Mouse (Mus musculus) c-Kit-negative CD71-positive TER-119-positive erythroid progenitor cells, embryonic 14.5 days (primary cell): ENCODE results near the gene Snap25.

Source experiments
- DNase-seq: peaks from one replicate; pipeline ENCODE4 v3.0.0-alpha.2; 2013; ENCODE audit warnings: low read depth, low spot score

The Snap25 gene

GRCm38 (mm10) chr2:136713299-136713758, at the start of gene Snap25:
TSS of gene Snap25 (plus strand) at chr2:136713453.
- no peak for DNase-seq

DNA sequence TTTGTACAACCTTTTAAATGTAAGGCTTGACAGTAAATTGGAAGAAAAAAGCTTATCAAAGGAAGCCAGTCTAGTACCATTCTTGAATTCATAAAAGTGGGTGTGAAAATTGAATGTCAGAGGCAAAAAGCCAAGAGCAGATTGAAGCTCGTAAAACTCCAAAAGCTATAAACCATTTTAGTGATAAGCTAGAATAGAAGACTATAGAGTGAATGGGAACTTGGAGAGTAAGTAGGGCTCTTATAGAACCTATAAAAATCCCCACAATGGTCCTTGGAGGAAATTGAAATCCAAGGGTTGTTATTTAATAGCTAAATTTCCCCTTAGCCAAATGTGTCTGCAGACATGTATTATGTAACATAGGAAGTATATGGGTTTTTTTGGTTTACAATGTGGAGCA, 46.3 kb upstream of the Snap25 start:
- no peak for DNase-seq

DNA sequence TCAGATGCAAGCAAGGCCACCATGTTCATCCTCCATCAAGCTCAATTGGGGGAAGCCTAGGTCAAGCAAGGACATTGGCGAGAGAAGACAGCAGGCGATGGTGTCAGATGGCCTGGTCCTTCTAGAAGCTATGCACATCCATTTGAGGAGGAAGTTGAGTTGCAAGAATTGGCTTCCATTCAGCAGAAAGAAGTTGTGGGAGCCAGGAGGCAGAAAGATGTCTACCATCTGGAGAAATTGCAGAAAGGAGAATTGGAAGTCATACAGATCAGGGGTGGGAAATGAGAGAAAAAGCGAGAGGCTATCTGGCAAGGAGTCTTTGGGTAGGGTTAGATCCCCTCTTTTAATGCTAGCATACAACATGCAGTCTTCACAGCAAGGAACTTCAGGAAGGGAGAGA, 44.1 kb upstream of the Snap25 start:
- no peak for DNase-seq

- no peak for DNase-seq
Observed at GRCm38 (mm10) chr2:136669665-136670064, 43.6 kb upstream of the Snap25 start.

DNA sequence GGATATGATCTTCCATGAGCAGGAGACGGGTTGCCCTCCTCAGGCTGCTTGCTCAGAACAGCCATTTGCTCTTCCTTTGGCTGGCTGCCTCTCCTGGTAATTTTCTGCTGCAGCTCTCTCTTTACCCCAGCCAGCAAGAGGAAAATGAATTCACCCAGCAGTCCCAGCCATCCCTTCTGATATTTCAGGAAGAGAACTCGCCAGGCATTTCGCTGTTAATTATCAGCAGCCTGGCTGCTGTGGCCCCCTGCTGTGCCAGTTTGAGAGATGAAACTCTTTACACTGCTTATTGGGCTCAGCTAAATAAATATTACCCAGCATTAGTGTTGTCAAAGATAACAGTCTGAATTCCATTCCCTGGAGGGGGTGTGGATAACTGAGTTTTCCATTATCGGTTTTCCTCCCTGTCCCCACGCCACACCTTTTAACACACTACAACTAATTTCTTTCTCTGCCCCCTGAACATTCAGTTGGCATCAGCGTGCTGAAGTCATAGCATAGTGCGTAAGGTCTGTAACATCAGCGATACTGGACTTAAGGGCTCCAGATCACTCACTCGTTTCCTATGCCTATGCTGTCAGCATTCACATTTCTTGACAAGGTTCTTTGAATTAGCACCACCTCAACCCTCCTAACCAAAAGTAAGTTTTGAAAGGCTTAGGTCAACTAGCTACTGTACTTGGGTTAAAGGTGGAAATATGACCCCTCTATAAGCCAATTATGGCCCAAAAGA, 42.5 kb upstream of the Snap25 start:
- no peak for DNase-seq

GRCm38 (mm10) chr2:136674077-136674757, 39.0 kb upstream of the Snap25 start:
- DNase-seq: no peak

DNA sequence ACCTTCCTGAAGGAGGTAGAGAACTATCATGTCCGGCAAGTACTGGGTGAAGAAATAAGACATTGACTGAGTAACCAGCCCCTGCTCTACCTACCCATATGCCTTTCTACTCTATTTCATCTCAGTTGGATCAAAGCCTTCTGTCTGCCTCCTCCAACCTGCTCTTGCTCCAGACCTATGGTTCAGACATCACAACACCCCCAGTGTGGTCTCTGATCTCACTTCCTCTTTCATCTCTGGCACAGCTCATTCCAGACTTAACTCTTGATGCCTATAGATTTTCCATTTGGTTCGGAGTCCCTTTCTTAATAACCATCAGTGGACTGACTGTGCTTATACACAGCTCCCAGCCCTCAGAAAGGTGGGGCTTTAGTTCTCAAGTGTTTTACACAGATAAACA, 37.1 kb upstream of the Snap25 start:
- DNase-seq: no peak

GRCm38 (mm10) chr2:136676918-136677445, 36.3 kb upstream of the Snap25 start:
- no peak for DNase-seq

DNA sequence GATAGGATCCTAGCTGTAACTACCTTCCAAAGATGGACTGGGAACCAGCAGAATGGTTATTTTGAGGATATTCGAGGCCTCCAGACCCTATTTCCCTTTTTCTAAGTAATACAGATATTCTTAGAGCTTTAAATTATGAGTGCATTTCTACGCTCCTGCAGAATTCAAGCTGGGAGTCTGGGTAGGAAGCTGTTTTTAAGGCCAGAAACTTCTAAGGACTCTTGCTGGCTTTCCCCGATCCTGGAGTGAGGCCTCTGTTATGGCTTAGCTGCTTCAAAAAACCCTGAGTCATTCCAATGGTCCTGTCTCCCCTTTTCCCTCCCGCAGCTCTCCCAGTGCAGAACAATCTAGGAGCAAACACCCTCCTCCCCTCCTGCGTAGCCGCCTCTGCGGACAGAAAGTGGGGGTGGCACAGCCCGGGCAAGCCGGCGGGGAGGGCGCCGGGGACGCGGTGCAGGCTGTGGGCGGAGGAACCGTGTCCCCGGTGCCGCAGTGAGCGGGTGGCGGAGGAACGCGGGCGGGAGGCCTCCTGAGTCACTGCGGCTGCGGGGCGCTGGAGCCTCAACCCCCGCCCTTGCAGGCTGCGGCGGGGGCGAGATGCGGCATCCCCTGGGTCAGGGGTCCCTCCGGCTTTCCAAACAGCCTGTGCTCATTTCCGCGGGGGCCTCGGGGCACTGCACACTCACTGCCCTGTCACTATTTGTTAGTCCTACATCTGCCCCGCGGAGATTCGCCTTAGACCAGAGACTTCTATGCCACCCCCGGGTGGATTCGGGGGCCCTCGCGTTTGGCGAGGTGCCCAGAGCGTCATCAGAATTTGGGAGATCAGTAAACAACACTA, 34.7 kb upstream of the Snap25 start:
- DNase-seq: no peak

DNA sequence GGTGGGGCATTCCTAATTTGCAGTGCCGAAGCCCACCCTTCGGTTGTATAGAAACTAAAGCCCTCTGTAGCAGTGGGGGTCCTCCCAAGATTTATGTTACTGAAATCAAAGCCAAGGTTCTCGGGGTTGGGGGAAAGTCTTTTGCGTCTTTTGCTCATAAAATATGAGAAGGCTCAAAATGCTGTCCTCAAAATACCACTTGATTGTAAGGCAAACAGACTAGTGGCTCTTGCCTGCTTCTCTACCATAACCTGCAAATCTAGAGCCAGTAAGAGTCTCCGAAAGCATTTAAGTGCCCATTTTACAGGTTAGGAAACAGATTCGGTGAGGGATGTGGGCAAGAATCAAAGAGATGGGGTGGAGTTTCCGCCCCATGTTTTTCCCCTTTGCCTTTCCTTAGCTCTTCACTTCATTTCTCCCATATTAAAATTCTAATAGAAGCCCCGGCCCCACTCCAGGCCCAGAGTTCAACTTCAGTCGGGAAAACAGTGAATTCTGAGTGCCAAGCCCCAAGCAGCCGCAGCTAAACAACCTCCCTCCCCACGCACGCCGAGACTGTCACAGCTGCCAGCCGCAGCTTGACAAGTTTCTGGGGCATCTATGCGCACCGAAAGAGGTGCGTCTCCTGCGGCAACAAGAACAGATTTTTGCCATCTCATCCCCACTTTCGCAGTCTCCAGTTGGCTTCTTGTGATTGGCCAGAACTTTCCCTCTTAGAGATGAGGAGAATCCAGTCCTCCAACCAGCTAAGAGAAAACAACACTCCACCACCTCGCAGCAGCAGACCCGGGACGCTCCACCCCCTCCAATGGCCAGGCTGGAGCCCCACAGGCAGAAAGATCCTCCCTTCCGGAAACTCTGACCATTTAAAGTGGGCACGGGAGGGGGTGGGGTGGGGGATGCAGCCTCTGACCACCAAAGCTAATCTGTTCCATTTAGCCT, 33.7 kb upstream of the Snap25 start:
- DNase-seq: no peak

- no peak for DNase-seq
Observed at GRCm38 (mm10) chr2:136682146-136682860, 30.9 kb upstream of the Snap25 start.

- DNase-seq: no peak
Observed at GRCm38 (mm10) chr2:136686195-136686594, 27.1 kb upstream of the Snap25 start.

DNA sequence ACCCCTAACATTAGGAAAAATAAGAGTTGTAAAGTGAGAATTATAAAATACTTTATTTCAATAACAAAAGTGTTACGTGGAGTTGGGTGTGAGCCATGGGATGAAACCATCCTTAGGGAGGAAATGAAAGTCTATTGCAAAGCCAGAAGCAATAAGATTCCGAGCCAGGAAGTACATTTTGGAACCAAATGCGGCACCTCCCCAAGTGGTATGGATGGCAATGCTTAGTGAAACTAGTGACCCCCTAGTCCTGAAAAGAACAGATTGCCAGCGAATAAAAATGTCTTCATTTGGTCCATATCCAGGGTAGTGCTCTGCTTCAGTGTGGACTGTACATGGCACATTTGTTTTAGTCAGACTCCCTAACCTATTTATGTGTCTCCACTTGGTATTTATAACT, 25.9 kb upstream of the Snap25 start:
- DNase-seq: no peak

DNA sequence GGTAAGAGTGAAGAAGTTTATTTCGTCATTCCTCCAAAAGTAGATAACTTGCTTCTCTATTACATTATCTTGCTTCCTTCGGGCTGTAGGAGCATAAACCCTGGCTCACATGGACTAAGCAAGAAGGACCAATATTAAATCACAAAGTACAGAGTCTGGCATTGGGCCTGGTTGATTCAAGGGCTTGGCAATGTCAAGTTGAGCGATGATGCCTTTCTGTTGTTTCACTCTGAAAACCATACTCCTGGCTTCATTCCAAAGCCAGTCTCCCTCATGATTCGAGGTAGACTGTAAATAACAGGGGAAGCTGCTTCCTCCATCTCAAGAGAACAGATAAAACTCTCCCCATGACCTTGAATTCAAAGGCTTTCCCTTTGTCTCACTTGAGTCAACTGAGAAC, 23.8 kb upstream of the Snap25 start:
- DNase-seq: no peak

DNA sequence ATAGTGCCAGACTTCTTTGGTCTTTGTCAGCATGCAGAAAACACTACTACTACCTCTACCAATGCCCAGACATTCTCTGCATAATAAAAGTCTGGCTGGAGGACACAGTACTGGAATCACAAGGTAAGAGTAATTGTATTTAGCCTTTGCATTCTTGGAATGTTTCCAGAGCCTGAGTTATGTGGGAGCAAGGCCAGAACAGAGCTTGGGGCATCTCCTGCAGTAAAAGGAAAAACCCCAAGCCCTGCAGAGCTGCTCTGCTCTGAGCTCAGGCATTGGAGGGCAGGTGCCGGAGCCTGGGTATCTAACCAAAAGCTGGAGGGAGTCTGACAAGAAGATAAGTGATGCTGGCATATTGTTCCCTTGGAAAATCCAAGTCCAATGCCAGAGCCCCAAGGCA, 21.6 kb upstream of the Snap25 start:
- no peak for DNase-seq

GRCm38 (mm10) chr2:136699429-136700227, 13.6 kb upstream of the Snap25 start:
- DNase-seq: no peak

- no peak for DNase-seq
Observed at GRCm38 (mm10) chr2:136703376-136703775, 9.9 kb upstream of the Snap25 start.

GRCm38 (mm10) chr2:136711155-136711554, 2.1 kb upstream of the Snap25 start:
- no peak for DNase-seq

DNA sequence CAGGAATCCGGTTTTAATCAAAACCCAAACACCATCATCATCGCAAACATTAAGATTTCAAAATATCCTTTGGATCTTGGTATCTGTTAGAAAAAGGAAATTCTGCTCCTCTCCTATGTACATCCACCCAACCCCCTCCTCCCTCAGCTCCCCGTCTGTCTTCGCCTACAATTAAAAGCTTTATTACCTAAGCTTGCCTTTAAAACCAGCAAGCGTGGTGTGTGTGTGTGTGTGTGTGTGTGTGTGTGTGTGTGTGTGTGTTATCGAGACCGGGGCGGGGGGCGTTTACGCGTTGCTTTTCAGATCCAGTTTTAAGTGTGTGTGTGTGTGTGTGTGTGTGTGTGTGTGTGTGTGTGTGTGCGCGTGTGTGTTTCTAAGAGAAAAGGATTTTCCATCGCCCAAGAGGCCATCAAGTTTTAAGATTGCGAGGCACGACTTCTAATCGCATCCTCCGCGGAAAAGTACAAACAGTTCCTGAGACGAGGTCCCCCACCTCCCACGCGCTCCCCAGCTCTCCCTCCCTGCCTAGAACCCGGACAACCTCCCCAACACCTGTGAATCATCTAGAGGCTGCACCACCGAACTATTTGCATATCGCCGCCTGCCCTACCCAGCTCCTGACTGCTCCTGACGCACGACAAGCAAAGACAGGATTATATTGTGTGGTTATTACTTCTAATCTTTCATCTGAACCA, 1.4 kb upstream of the Snap25 start:
- no peak for DNase-seq
